Mouse (Mus musculus) gastrocnemius, adult 18-20 months (tissue): ENCODE data around the gene Adamts3. TPM values are rescaled to one million over a fixed set of nuclear protein-coding genes. Genes with fewer than 3 reads are reported as not detected.

Experiments
- DNase-seq: peaks from one replicate; pipeline ENCODE4 v3.0.0; 2021; ENCODE audit warnings: low spot score
- total RNA-seq, 2 experiments: library from RNA; stranded (reverse); gene quantifications; 2 replicates each; pipeline ENCODE4 v1.2.3; 2021

The Adamts3 gene
- total RNA-seq, 2 experiments from 2014 or later = 1.5 to 1.6 TPM

DNA sequence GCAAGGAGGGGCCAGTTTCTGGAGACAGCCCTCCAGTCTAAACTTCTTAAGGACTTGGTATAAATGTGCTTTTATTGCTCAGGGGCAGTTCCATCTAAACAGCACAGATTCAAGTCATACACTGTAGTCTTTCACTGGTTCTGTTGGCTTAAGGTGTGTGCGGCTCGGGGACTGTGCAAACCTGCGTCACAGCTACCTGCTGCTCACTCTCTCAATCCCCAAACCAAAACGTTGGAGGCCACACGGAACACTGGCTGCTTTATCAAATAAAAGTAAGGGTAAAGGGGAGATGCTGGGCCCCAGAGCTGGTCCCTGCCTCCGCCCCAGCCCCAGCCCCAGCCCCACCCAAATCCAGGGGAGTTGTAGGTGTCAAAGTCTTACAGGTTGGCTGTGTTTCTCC is 66.5 kb downstream of the Adamts3 start:
- DNase-seq = no peak

DNA sequence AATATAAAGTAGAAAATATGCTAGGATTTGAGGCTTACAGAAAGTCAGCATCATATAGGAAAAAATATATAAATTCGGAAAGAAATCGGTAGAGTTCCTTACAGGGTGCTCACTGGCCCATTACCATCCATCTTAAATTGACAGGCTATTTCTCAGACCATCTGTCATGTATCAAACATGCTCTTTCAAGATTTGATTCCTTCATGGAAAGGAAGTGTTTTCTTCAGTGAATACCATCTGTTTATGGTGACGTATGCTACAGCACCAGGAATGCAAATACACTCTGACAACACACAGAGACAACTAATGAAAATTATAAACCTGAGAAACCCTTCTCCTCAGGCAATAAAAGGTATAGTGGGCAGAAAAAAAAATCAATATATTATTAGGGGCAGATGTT is 68.6 kb downstream of the Adamts3 start:
- no peak for DNase-seq

DNA sequence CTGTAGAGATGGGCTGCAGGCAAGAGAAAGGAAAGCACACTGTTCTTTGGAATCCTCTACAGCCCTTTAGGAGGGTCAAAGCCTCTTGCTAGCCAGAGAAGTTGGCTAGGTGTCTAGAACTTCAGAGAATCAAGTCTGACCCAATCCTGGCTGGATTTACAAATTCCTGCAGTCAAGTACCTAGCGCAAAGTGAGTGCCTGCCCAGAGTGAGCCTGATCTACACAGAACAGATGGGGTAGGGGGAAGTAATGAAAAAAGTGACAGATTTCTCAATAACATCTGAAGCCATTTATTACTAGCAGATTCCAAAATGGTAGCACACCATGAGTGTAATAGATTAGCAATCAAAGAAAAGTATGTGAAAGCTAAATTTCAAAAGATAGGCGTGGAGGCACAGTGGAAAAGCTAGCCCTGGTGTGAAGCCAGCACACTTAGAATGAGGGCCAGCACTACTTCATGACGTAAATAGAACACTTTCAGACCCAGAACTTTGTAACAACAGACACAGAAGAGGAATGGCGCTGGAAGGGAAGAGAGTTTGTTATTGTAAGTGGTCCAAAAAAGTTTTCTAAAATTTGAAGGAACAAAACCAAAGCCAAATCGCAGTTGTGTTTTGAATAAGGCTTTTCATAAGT is 82.8 kb downstream of the Adamts3 start:
- peak; percentile 13 for DNase-seq

DNA sequence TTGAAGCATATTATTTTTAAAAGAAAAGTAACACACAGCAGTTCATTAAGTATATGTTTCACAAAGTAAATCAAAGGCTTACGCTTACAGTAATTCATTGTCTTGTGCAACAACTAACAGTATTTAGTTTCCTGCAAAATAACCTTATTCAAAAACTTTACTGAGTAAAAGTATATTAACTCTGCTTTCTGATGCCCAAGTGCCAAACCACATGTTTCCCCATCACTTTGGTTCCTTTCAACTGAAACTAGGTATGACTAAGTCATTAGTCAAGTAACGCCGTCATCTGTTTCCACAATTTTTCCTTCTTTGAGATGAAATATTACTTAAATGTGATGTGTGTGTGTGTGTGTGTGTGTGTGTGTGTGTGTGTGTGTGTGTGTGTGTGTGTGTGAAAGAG is 89.4 kb downstream of the Adamts3 start:
- no peak for DNase-seq

DNA sequence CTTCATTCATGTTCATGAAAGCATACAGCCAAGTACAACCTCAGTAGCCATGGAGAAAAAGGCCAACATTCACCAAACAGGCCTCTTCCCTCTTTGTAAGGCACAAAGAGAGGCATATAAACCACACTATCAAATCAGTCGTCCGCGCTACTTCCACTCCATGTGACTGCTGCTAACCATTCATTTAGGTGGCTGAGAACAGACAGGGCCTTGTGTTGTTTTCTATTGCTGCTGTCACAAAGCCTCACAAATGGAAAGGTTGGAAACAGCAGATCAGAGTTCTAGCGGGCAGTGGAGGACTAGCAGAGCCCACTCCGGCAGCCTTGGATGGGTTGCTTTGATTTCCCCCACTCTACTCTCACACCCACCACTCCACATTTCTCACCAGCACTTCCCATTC is 98.5 kb downstream of the Adamts3 start:
- no peak for DNase-seq

GRCm38 (mm10) chr5:89779823-89780222 is 103.3 kb downstream of the Adamts3 start:
- DNase-seq = no peak

DNA sequence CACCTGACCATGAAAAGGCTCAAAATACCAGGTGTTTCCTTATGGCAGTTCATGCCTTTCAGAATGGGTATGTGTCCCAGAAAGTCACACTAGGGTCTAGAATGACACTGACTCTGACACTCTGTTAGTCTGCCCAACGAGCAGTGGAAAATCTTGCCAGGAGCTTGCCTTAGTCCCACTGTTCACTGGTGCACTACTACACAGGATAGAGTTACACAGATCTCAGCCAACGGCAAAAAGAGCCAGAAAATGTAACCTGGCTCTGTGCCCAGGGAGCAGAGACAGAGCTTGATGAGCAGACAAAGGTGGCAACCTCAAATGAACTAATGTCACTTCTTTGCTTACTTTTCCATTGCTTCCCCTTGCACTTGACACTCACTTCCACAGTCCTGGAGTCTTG is 104.5 kb downstream of the Adamts3 start:
- peak; percentile 7 for DNase-seq

DNA sequence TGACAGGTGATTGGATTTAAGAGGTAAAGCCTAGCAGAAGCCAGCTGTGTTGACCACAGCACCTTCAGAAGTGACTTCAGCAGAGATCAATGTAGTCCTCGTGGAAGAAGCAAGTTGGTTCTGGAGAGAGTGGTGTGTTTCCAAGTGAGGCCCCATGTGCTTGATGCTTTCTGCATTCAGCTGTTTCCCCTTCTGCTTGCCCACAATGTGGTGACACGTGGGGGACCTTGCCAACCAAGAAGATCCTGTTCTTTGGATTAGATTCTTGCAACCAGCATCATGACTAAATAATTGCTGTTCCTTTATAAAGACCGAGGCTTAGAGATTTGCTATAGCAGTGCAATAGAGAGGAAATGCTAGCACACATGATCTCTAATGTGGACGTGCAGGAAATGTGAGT is 105.7 kb downstream of the Adamts3 start:
- no peak for DNase-seq

DNA sequence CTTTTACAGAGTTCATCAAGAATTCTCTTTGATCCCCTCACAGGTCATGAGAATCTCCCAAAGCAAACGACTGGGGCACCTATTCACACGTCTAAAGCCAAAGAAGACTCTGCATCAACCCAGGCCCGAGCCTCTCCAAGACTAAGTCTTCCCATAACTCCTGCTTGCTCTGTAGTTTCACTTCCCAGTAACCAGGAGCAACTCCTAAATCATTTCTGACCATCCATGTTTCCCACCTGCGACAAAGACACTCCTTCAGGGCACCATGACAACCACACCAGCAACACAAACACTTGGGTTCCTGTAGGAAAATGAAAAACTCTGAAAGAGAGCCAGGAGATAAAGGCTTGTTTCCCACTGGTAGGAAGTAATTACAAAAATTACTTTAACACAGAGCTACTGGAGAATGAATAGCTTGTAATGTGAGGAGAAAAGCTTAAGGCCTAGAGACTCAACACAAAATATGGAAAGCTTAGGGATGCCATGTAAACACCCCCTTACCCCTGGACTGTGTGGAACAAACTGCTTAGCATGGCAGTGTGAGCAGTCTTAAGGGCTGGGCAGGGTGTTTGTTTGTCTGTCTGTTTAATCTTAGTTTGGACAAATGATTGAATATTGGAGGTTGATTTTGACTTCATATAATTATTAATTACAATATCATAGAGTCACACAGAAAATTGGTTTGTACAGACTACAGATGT is 112.3 kb downstream of the Adamts3 start:
- no peak for DNase-seq

GRCm38 (mm10) chr5:89763189-89764187 is 119.6 kb downstream of the Adamts3 start:
- no peak for DNase-seq

DNA sequence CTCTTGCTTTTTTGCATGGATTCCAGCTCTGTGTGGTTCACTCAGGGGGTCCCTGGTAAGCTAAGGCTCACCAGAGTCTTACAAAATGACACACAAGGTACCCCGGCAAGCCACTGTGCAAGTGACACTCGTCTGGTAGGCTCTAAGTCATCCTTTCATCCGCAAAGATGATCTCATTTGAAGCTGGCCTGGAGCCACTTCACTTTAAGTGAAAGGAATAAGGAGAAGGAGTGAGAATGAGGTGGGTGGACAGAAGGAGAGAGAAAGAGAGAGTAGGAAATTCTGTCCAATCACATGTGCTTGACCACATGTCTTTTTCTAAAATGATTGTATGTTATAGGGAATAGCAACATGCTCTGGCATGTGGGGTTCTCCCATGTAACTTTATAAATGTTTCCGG is 122.8 kb downstream of the Adamts3 start:
- DNase-seq = no peak

- no peak for DNase-seq
Measured at GRCm38 (mm10) chr5:89751836-89752235, 131.3 kb downstream of the Adamts3 start.

GRCm38 (mm10) chr5:89748185-89748884 is 134.8 kb downstream of the Adamts3 start:
- DNase-seq = no peak

- no peak for DNase-seq
Measured at GRCm38 (mm10) chr5:89747149-89747659, 135.9 kb downstream of the Adamts3 start.

- DNase-seq = no peak
Measured at GRCm38 (mm10) chr5:89745112-89745511, 138.0 kb downstream of the Adamts3 start.

GRCm38 (mm10) chr5:89734759-89735158 is 148.4 kb downstream of the Adamts3 start:
- no peak for DNase-seq

DNA sequence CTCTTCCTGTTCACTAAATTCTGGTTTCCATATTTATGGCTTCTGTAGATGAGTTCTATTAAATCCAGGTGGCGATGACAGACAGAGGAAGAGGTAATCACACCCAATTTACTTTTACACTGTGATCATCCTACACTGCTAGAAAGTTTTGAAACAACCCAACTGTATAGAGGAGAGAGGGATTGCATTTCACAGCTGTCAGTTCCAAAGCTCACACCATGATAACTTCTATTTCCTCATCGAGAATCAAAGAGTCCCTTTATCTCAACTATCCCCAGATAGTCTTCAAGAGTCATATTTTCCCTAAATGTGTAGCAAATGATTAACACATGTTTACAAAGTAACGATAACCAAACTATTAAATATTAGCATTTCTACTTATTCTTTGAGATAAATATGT is 152.7 kb downstream of the Adamts3 start:
- DNase-seq = no peak

DNA sequence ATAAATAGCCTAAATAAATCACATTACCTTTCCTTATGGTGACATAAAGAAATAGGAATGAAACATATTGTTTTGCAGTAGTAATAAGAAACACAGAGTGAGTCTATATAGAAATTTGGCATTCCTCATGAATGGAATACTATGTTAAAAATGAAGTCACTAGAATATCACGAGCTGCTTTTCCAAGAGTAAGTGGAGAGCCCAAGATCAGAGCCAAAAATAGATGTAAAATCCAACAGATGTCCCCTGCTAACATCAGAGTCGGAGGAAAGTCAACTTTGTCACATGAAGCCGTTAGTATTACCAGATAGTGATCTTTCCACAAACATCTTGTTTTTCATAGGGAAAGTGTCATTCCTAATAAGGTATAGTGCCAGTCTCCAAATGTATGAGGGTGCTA is 155.0 kb downstream of the Adamts3 start:
- no peak for DNase-seq

- no peak for DNase-seq
Measured at GRCm38 (mm10) chr5:89727497-89728057, 155.6 kb downstream of the Adamts3 start.

DNA sequence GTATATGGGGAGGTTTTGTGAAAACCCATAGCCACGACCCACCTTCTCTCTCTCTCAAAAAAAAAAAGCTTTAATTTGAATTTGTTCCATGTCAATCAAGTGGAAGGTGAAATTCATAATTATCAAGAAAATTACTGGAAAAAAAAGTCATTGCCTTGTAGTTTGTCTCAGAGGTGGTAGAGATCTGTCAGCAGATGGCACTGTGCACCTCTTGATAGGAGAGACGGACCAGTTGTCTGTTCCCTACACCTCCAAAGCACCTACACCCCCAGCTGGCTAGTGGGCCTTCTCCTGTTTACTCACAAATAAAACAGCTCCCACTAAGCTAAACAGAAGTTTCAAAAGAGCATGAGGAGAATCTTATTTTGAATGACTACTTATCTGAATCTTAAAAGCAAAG is 168.6 kb downstream of the Adamts3 start:
- no peak for DNase-seq
